In the genomic region with DNA sequence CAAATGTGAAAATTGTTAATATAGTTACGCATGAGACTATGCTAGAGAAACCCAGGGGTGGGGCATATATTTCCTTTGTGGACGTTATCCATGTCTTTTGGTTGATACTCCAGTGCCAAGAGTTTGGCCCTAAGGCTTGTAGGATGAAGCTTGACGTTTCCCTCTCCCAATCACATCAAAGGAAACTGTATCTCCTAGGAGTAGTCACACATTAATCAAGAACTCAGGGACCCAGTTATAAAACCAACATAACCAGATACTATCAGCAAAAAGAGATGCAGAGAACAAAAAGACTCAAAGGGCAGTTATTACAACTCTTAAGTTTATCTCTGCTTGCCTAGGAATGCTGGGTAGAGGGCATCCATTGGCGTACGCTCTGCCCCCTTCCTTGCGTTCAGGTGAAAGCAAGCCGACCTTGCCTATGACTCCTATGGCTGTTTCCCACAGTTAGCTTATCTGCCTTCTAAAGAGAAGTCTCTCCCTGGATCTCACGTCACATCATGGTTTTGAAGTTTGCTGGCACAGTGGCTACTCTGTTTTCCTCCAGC, we compare ENCODE assay signal across 25 mouse cellular contexts.
"Had no signal": no experiment of that assay in that cellular context is flagged by ENCODE, and none has a peak within 500 bp of the region (broad histone marks: within the 10 kb centered on the region; RNA-seq: fewer than 3 reads in every experiment).

No protein-coding gene starts in this region.

- H3K4me1 ChIP-seq: heart, embryonic 10.5 days; heart, embryonic 12.5 days; hindbrain, embryonic 10.5 days; hindbrain, embryonic 12.5 days; limb, embryonic 10.5 days; limb, embryonic 12.5 days; liver, embryonic 13.5 days had no signal

- H3K27me3 ChIP-seq: heart, embryonic 12.5 days; hindbrain, embryonic 12.5 days; limb, embryonic 12.5 days; liver, embryonic 13.5 days had no signal

- ATAC-seq: hindbrain, embryonic 16.5 days; inflammation-experienced regulatory T-cells, adult 6 months had no signal

- DNase-seq: gastrocnemius, adult 2 months; gastrocnemius, postnatal 10 days; gastrocnemius, postnatal 25 days; heart, adult 18-20 months; heart, postnatal 10 days; heart, postnatal 4 days; kidney, adult 18-20 months; kidney, adult 8-10 months; kidney, postnatal 10 days; kidney, postnatal 25 days; kidney, postnatal 4 days; liver; liver, embryonic 13.5 days had no signal

- H3K9me3 ChIP-seq: heart, embryonic 10.5 days; heart, embryonic 12.5 days; hindbrain, embryonic 10.5 days; hindbrain, embryonic 12.5 days; limb, embryonic 10.5 days; limb, embryonic 12.5 days; liver, embryonic 13.5 days had no signal

- H3K9ac ChIP-seq: heart, embryonic 12.5 days; hindbrain, embryonic 12.5 days; hindbrain, embryonic 14.5 days; limb, embryonic 12.5 days; liver, embryonic 13.5 days had no signal

- H3K4me2 ChIP-seq: heart, embryonic 12.5 days; hindbrain, embryonic 12.5 days; hindbrain, embryonic 14.5 days; limb, embryonic 12.5 days; liver, embryonic 11.5 days; liver, embryonic 13.5 days had no signal

- H3K4me3 ChIP-seq: gastrocnemius, adult 2 months; heart, embryonic 10.5 days; heart, embryonic 12.5 days; hindbrain, embryonic 10.5 days; hindbrain, embryonic 12.5 days; layer of hippocampus, adult 2 months; left cerebral cortex, adult 2 months; limb, embryonic 10.5 days; limb, embryonic 12.5 days; liver, embryonic 13.5 days had no signal

- H3K36me3 ChIP-seq: heart, embryonic 10.5 days; heart, embryonic 12.5 days; hindbrain, embryonic 10.5 days; hindbrain, embryonic 12.5 days; limb, embryonic 10.5 days; limb, embryonic 12.5 days; liver, embryonic 13.5 days had no signal

- H3K27ac ChIP-seq: gastrocnemius, adult 2 months; heart, embryonic 10.5 days; hindbrain, embryonic 10.5 days; hindbrain, embryonic 12.5 days; hindbrain, embryonic 14.5 days; layer of hippocampus, adult 2 months; left cerebral cortex, adult 2 months; limb, embryonic 10.5 days; limb, embryonic 12.5 days; liver, embryonic 13.5 days had no signal
